Mouse (Mus musculus) brain, embryonic 14.5 days (tissue): ENCODE data around the gene Trim17.
A peak's percentile ranks its signal among the peaks of the same experiment; 100 is the strongest.

Source experiments
- CTCF ChIP-seq: fragments of 200-500 bp; IDR thresholded peaks from 2 replicates; pipeline ENCODE4 v1.5.1; 2012; ENCODE audit warnings: inconsistent platforms, mild to moderate bottlenecking, moderate library complexity, borderline replicate concordance; ENCODE audit not compliant: insufficient read depth, insufficient read length; ENCODE audit errors: extremely low read depth
- POLR2A ChIP-seq: fragments of 200-500 bp; IDR thresholded peaks from 2 replicates; pipeline ENCODE4 v1.6.1; 2012; ENCODE audit warnings: mild to moderate bottlenecking, inconsistent platforms, borderline replicate concordance; ENCODE audit not compliant: poor library complexity, insufficient read depth, insufficient read length, severe bottlenecking; ENCODE audit errors: extremely low read depth

DNA sequence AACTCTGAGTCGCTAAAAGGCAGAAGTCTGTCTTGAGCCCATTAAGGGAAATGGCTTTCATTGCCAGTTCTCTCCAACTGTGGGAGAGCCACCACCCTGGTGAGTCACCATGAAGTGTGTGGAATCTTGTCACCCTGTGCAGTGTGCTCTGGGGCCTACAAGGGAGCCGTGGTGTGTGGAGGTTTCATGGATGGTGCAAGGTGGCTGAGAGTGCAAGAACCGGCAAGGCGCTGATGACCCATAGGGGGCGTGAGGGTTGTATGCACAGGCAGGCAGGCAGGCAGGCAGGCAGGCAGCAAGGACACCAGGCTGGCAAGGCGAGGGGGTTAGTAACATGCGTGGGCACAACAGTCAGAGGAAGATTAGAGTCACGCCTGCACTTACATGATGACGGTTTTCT is 60.6 kb downstream of the Trim17 start:
- TF ChIP-seq CTCF (peak; percentile 54; the same call in 1 of the 2 replicates), POLR2A (no peak)
